Mouse (Mus musculus) adrenal gland, postnatal 25 days (tissue): ENCODE measurements around the gene Gm9833. TPM values are rescaled to one million over a fixed set of nuclear protein-coding genes. Genes with fewer than 3 reads are reported as not detected.
"Not testable (repeated sequence)": the region's sequence is repeated elsewhere in the genome, so short reads cannot be mapped to it uniquely, and the experiment has no call there.

Experiments
- DNase-seq: peaks from one replicate; pipeline ENCODE4 v3.0.0; 2021; ENCODE audit warnings: mixed read lengths
- long read RNA-seq: library from polyadenylated mRNA; stranded (forward); transcript quantifications from one replicate; pipeline ENCODE4 v2.0.0, GENCODE M21; 2021
- total RNA-seq: library from RNA; stranded (reverse); gene quantifications from 2 replicates; pipeline ENCODE4 v1.2.3, GENCODE M21; 2021

Gene Gm9833
- 3.3 and 4.0 TPM in 2 replicates for total RNA-seq
- long read RNA-seq, result 0 reads

DNA sequence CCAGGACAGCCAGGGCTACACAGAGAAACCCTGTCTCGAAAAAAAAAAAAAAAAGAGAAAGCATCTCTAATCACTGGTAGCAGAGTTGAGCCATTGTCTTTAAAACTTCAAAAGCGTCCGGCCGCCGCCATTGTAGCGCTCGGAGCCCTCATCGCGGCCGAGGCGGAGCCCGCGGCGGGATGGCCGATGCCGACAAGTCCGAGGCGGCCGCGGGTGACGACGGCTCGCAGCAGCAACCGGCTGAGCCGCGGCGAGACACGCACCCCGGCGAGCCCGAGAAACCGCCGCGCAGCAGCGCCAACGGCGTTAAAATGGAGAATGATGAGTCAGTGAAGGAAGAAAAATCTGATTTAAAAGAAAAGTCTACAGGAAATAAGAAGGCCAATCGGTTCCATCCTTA, at the start of gene Gm9833:
Gm9833 (plus strand) TSS at position 117 of the 400 bp plus-strand sequence.
- not testable (repeated sequence) for DNase-seq

- DNase-seq, result no peak
Observed at GRCm38 (mm10) chr3:10070070-10070469, 17.8 kb upstream of the Gm9833 start.

- DNase-seq, result no peak
Observed at GRCm38 (mm10) chr3:10075826-10076225, 12.1 kb upstream of the Gm9833 start.

DNA sequence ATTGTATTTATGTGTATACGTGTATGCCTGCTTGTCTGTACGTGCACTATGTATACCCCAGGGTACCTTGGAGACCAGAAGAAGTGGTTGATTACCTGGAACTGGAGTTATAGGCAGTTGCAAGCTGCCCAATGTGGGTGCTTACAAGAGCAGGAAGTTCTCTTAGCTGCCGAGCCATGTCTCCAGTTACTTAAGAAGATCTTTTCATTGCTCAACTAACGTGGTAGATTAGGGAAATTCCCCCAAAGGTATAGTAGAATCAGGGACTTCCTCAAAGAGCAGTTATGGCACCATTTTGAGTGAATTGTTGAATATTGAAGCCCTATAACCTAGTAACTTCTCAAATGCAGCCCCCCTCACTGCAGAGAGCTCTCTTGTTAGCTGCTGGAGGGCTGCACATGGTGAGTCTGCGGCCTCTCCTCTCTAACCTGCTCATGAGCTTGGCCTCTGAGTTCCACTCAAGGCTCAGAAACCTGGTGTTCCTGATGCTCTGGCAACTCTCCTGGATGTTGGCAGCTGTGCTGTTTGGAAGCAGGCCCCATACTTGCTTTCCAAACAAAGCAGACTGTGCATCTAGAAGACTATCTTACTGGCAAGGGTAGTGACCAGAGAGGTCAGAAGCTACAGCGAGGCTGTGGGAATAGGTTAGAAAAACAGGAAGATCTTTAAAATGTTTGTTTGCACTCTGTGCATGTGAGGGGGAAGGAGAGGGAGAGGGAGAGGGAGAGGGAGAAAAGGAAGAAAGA, 10.6 kb upstream of the Gm9833 start:
- DNase-seq, result no peak

DNA sequence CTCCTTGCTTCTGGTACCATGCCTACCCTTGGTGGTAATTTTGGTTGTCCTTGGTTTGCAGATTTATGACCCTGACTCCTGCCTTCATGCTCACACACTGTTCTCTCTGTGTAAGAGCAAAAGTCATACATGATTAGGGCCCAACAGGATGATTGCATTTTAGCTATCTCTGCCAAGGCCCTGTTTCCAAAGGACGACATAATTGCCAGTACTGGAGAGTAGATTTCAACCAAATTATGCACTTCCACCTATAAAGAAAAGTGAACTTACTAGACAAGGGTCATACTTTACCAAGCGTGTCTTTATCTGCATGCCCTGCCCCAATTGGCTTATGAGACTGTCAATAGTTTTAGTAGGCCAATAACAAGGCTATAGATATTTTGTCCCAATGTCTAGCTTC, 9.8 kb upstream of the Gm9833 start:
- DNase-seq, result no peak

GRCm38 (mm10) chr3:10081336-10081735, 6.6 kb upstream of the Gm9833 start:
- no peak for DNase-seq

DNA sequence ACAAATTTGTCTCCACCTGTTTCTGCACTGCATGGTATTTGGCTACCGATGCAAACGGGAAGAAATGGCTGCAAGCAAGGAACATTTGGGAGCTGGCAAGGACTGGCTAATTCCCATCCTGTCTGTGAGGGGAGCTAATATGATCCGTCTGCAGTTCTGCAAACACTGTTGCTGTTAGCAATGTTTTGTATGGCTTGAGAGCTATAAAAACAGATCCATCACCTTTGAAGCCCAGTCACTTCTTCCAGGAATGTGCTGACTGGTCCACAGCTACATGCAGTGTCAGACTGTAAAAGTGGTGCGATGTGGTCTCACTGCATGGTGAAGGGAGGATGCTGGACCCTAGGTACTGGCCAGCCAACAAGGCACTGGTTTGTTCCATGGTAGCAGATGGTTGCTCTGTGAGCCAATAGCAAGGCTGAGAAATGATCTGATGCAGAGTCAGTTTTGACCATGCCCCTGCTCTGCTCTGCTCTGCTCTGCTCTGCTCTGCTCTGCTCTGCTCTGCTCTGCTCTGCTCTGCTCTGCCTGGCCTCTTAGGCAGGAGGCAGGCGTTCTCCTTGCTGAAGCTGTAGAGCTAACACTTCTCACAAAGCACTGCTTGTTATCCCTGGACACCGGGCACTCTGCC, 5.9 kb upstream of the Gm9833 start:
- no peak for DNase-seq

- no peak for DNase-seq
Observed at GRCm38 (mm10) chr3:10082545-10083062, 5.3 kb upstream of the Gm9833 start.

DNA sequence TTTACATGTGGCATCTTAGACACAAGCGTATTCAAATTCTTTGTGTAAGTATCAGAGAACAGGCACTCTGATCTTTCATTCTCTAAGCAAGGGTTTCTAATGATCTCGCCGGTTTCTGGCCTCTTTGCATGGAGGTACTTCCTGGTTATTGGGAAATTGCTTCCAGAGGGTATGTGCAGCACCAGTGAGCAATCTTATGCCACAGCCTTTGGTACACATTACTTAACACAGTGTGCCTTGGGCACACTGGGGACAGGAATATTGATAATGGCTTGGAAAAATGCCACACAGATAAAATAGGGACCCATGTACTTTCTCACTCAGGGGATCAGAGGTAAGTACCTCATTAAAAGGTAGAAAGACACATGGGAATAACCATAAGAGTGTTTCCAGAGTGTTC, 3.8 kb upstream of the Gm9833 start:
- DNase-seq, result no peak

DNA sequence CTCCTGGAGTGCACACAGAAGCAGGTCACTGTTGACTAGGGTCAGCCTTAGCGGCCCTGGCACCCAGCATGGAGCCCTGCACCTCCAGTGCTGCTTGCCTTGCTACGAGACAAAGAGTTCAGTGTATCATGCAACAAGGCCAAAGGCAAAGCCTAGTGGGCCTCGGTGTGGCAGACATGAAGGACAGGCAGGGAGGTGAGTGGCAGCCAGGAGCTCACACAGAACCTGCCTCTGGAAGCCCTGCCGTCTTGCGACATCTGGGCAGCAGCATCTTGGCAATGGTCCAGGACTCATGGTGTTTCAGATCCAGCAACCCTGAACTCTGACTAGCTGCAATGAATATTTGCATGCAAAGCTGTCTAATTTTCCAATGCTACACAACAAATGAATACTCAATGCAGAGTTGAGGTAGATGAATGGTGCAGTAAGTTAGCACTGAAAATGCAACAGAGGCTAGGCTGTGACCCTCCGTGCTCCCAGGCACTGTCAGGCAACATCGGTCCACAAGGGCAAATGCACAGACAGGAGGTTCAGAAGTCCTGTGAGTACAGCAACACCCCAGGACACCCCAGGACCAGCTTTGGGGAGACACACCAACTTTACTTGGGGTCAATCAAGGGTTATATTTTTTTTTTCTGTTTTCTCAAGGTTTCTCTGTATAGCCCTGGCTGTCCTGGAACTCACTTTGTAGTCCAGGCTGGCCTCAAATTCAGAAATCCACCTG, 2.4 kb upstream of the Gm9833 start:
- peak; percentile 65 for DNase-seq

DNA sequence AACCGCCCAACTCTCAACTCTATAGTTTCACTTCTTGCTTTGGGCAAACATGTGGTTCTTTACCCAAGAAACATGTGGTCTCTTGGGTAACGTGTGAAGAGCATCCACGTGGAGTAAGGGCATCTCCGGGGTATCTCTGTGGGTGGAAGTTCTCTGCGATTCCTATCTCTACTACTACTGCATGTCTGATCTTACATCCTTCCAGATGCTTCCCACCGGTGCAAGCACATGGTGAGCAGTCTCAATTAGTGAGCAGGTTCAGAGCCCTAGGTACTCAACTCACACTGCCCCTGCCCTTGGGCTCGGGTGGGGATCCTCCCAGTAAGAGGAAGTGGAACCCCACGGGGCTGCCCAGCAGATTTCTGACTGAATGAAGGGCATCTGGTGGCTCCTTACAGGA, 399 bp upstream of the Gm9833 start:
- DNase-seq, result no peak

GRCm38 (mm10) chr3:10091616-10092140, 3.8 kb downstream of the Gm9833 start:
- DNase-seq, result no peak

- no peak for DNase-seq
Observed at GRCm38 (mm10) chr3:10092499-10092898, 4.6 kb downstream of the Gm9833 start.

- DNase-seq, result no peak
Observed at GRCm38 (mm10) chr3:10092914-10093313, 5.0 kb downstream of the Gm9833 start.

- DNase-seq, result no peak
Observed at GRCm38 (mm10) chr3:10095076-10095622, 7.2 kb downstream of the Gm9833 start.

- DNase-seq, result no peak
Observed at GRCm38 (mm10) chr3:10099756-10100155, 11.8 kb downstream of the Gm9833 start.

DNA sequence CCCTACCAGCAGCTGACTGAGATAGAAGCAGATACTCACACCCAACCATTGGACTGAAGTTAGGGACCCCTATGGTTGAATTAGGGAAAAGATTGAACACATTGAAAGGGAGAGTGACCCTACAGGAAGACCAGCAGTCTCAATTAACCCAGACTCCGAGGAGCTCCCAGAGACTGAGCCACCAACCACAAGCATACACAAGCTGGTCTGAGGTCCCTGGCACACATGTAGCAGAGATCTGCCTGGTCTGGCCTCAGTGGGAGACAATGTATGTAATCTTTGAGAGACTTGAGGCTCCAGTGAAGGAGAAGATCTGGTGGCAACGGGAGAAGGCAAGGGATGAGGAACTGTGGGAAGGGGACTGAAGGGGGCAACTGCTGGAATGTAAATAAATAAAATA, 23.7 kb downstream of the Gm9833 start:
- DNase-seq, result no peak

- DNase-seq, result no peak
Observed at GRCm38 (mm10) chr3:10112196-10112595, 24.3 kb downstream of the Gm9833 start.

GRCm38 (mm10) chr3:10112660-10113059, 24.8 kb downstream of the Gm9833 start:
- DNase-seq, result no peak

GRCm38 (mm10) chr3:10116531-10116930, 28.6 kb downstream of the Gm9833 start:
- DNase-seq, result no peak

- no peak for DNase-seq
Observed at GRCm38 (mm10) chr3:10121232-10121631, 33.3 kb downstream of the Gm9833 start.

DNA sequence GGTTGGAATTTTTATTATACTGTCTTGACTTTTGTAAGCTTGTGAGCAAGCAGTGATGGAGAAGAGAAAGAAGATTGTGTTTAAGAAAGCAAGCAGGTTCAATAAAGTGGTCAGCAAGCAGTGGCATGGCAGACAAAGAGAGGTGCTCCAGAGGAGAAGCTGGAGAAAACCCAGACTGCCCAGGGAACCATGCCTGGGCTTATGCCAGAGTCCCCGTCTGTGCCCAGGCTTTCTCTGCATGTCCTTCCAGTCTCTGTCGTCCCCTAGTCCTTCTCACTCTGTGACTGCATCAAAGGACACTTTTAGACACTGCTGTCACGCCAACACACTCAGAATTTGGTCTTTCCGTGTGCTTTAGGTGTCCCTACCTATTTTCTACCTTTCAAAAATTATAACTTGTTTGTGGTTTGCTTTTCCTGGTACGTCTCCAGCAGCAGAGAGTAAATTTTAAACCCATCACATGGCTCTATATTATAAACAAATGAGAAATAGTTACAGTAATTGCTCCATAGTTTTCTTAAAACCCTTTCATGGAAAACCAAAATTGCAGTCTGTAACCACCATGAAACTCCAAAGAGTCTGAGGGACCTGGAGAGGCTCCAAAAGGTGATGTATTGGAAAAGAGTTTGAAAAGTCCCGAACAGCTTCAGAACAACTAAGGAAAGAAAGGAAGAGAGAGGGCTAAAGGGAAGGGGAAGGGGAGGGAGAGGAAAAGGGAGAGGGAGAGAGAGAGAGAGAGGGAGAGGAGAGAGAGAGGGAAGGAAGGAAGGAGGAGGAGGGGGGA, 34.2 kb downstream of the Gm9833 start:
- DNase-seq, result no peak
